Mouse (Mus musculus) stomach, embryonic 14.5 days (tissue): Measurements from ENCODE around the gene Rabgap1l. TPM values are rescaled to one million over a fixed set of nuclear protein-coding genes. Genes with fewer than 3 reads are reported as not detected.

ENCODE experiments used
- ATAC-seq: fragments of 200-750 bp; cut with Nextera tagmentation; 2 replicates; pipeline ENCODE4 v1.8.0; 2017; ENCODE audit warnings: low read depth, moderate TSS enrichment; ENCODE audit not compliant: insufficient number of reproducible peaks, insufficient read depth, low FRiP score
- H3K27ac ChIP-seq: fragments of 300-500 bp; sonication (generic); 2 replicates; pipeline ENCODE4 v1.5.1; 2014; ENCODE audit warnings: mild to moderate bottlenecking, low read length, moderate library complexity, mixed read lengths
- H3K27me3 ChIP-seq: fragments of 300-500 bp; sonication (generic); 2 replicates; pipeline ENCODE4 v1.6.1; 2014; ENCODE audit warnings: low read length, control low read depth, mixed read lengths; ENCODE audit not compliant: control insufficient read depth, insufficient read depth
- H3K36me3 ChIP-seq: fragments of 300-500 bp; sonication (generic); 2 replicates; pipeline ENCODE4 v1.6.1; 2014; ENCODE audit warnings: mild to moderate bottlenecking, control low read depth, low read length, moderate library complexity, mixed read lengths; ENCODE audit not compliant: control insufficient read depth, insufficient read depth
- H3K4me1 ChIP-seq: fragments of 300-500 bp; sonication (generic); 2 replicates; pipeline ENCODE4 v1.6.1; 2014; ENCODE audit warnings: low read length, control low read depth, mixed read lengths; ENCODE audit not compliant: control insufficient read depth, insufficient read depth
- H3K4me2 ChIP-seq: fragments of 300-500 bp; sonication (generic); replicated peaks from 2 replicates; pipeline ENCODE4 v1.6.1; 2014; ENCODE audit warnings: low read depth, low read length, control low read depth
- H3K4me3 ChIP-seq: fragments of 300-500 bp; sonication (generic); 2 replicates; pipeline ENCODE4 v1.5.1; 2014; ENCODE audit warnings: low read depth, low read length, control low read depth
- H3K9ac ChIP-seq: fragments of 300-500 bp; sonication (generic); replicated peaks from 2 replicates; pipeline ENCODE4 v1.6.1; 2014; ENCODE audit warnings: low read depth, mild to moderate bottlenecking, control low read depth, low read length, moderate library complexity, mixed read lengths
- H3K9me3 ChIP-seq: fragments of 300-500 bp; sonication (generic); 2 replicates; pipeline ENCODE4 v1.6.1; 2016; ENCODE audit warnings: low read depth, low read length, control low read depth; ENCODE audit not compliant: control insufficient read depth
- WGBS: fragments of 180-500 bp; shearing (Covaris S2); extraction: QIAGEN DNeasy Blood & Tissue Kit; methylation state at CpG from one replicate; pipeline ENCODE4 v1.1.7; 2014; 5-methylcytosine and 5-hydroxymethylcytosine counted together
- polyA plus RNA-seq: library from polyadenylated mRNA; unstranded; fragments of >200 nt; fragmentation: Nextera tagmentation; extraction: Ambion mirVana; gene quantifications from 2 replicates; pipeline ENCODE4 v1.2.1, GENCODE M21; 2014

Rabgap1l gene
- polyA plus RNA-seq, 1 experiment from 2014 or later = 26.7 TPM

DNA sequence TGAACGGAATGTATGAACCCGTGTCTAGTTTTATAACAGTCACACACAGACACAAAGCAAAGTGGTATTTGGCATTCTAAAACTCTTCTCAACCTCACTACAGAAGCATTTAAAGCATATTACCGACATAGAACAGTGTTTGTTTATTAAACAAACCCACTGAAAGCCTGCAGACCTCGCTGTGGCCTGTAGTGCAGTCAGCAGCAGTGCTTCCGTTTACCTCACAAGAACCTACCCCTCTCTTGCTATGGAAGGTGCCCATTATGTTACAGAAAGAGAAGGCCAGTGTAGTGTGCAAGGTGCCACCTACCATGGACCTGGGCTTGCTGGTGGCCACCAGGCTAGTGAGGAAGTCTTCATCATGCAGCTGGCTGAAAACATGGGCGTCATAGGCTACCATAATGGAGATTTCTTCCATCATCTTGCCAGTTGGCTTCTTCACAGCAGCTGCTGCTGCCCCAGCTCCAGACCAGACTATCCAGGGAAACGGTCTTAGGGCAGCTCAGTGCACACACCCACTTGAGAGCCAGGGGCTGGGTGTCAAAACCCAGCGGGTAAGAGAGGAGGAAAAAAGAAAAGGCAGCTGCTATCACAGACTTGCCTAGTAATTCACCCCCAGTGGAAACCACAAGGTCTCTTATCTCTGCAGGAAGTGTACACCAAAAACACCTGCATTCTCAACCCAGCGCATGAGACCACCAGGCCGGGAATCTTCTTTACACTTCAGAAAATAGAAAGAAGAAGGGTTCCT, 486.0 kb downstream of the Rabgap1l start:
- ATAC-seq = peak; percentile 44; the same call in 1 of the 2 replicates
- peak overlapping the region; percentile 10 for H3K4me2 ChIP-seq
- H3K27ac ChIP-seq = peak overlapping the region; percentile 62; the same call in 1 of the 2 replicates

DNA sequence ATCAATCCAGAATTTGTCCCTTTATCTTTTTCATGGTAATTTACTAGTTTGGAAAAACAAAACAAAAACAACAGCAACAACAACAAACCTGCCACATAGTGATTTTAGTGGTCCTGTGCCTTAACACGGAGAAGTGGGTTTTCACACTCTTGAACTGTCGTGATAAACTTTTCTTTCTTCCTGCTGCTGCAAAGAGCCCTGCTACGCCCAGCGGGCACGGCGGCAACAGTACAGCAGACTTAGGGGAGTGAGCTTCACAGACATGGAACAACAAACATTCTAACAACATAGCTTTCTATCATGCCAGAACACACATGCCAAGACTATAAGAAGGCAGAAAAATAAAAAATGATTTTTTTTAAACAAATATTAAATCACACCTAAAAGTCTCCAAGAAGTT, 486.7 kb downstream of the Rabgap1l start:
- Histone ChIP-seq H3K9me3 (no peaks in the 10 kb centered on the region), H3K36me3 (no peaks in the 10 kb centered on the region), H3K4me3 (no peak overlapping the region), H3K4me1 (peaks cover 12% of the 10 kb centered on the region), H3K9ac (no peak overlapping the region), H3K4me2 (no peak overlapping the region; the same call in 1 of the 2 replicates), H3K27ac (no peak overlapping the region), H3K27me3 (no peaks in the 10 kb centered on the region)
- 52% methylated on average over 6 of the region's 6 CpGs for WGBS
- no peak for ATAC-seq

More for the DNA sequence above, 486.0 kb downstream of the Rabgap1l start:
- H3K9me3 ChIP-seq = no peaks in the 10 kb centered on the region
- H3K4me1 ChIP-seq = peaks cover 12% of the 10 kb centered on the region
- no peak overlapping the region for H3K9ac ChIP-seq
- no peaks in the 10 kb centered on the region for H3K27me3 ChIP-seq
- WGBS = 36% methylated on average over 10 of the region's 10 CpGs
- no peak overlapping the region for H3K4me3 ChIP-seq
- no peaks in the 10 kb centered on the region for H3K36me3 ChIP-seq

DNA sequence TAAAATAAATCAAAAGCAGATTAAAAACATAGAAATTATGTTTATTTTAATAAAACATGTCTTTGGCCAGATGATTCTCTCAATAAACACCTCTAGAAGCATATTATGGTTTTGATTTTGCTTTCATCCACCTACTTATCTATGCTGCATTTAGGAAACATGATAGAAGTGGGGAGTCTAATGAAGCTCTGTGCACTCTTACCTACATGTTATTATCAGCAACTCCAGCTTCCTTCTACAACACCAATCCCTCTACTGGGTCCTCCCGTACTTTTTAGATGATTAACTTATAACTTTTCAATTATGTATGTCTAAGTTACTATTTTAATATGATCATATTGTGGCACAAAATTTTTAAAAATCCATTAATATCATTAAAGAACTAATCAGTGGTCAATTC, 487.2 kb downstream of the Rabgap1l start:
- H3K4me3 ChIP-seq = no peak overlapping the region
- no peaks in the 10 kb centered on the region for H3K9me3 ChIP-seq
- WGBS = 69% methylated on average over 1 of the region's 1 CpGs
- no peaks in the 10 kb centered on the region for H3K36me3 ChIP-seq
- no peak overlapping the region for H3K4me2 ChIP-seq
- peaks cover 12% of the 10 kb centered on the region for H3K4me1 ChIP-seq
- H3K27me3 ChIP-seq = no peaks in the 10 kb centered on the region
- ATAC-seq = no peak
- no peak overlapping the region for H3K9ac ChIP-seq
- no peak overlapping the region for H3K27ac ChIP-seq

DNA sequence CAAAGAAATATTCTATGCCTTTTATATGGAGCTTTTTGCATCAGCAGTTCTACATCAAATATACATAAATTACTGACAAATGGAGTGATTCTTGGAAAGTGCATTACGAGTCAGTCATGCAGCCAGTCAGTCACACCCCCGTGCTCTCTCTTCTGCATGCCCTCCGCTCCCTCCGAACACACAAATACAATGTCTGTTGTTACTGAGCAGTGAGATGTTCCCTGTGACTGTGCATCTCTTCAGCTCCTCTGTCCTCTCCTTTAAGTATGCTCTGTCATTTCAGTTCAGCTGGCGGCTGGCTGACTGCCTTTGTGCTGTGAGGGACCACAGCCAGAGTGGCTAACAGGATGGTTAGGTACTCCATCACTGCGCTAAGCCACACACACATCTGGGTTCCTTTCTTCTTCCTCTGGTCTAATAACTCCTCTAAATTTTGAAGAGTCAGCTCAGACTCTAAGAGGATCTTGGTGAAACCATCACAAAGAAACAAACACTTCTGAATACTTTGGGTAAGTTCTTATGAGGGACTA, 488.0 kb downstream of the Rabgap1l start:
- ATAC-seq = no peak
- no peak overlapping the region for H3K27ac ChIP-seq
- H3K4me3 ChIP-seq = no peak overlapping the region
- no peaks in the 10 kb centered on the region for H3K9me3 ChIP-seq
- 85% methylated on average over 6 of the region's 6 CpGs for WGBS
- no peaks in the 10 kb centered on the region for H3K36me3 ChIP-seq
- peaks cover 10% of the 10 kb centered on the region for H3K4me1 ChIP-seq
- no peak overlapping the region for H3K4me2 ChIP-seq
- no peak overlapping the region for H3K9ac ChIP-seq
- H3K27me3 ChIP-seq = no peaks in the 10 kb centered on the region

DNA sequence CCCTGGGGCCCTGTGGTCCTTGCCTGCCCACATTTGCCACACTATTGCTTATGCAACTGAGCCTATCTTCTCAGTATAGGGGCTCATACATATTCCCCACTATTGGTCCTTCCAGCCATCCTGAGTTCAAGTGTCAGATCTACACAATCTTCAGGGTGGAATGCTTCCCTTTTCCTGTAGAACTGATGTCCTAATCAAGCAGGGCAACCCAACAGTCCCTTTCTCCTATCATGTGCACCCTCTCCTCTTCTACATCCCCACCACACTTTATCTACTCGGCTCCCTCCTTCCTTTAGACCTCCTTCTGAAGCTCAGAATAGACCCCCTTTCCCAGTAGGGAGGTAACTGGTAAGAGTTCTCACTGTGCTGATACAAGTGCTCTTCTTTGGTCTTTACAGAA, 490.7 kb downstream of the Rabgap1l start:
- H3K27me3 ChIP-seq = no peaks in the 10 kb centered on the region
- no peaks in the 10 kb centered on the region for H3K36me3 ChIP-seq
- no peak overlapping the region for H3K4me3 ChIP-seq
- no peak overlapping the region for H3K9ac ChIP-seq
- no peaks in the 10 kb centered on the region for H3K9me3 ChIP-seq
- peaks cover 5% of the 10 kb centered on the region for H3K4me1 ChIP-seq
- no peak overlapping the region for H3K27ac ChIP-seq
- no peak overlapping the region for H3K4me2 ChIP-seq
- no peak for ATAC-seq
- WGBS = 95% methylated on average over 1 of the region's 1 CpGs

DNA sequence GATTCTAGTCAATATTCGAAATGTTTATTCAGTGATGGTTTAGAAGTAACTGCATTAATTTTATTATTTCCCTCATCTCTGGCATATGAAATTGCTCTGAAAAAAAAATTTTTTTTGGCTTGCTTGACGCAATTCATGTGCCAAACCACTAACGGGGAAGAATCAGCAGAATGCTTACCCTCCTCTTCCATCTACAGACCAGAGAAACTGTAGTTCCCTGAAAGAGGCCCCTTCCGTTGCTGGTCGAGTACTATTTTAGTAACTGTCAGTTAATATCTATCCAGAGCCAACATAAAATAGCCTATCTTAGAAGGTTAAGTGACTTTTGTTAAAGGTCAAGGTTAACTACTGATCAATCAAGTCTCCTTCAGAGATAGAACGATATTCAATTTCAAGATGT, 491.9 kb downstream of the Rabgap1l start:
- Histone ChIP-seq H3K4me1 (no peaks in the 10 kb centered on the region), H3K9ac (no peak overlapping the region), H3K36me3 (no peaks in the 10 kb centered on the region), H3K9me3 (no peaks in the 10 kb centered on the region), H3K4me2 (no peak overlapping the region), H3K27ac (no peak overlapping the region), H3K4me3 (no peak overlapping the region), H3K27me3 (no peaks in the 10 kb centered on the region)
- 55% methylated on average over 6 of the region's 6 CpGs for WGBS
- no peak for ATAC-seq

DNA sequence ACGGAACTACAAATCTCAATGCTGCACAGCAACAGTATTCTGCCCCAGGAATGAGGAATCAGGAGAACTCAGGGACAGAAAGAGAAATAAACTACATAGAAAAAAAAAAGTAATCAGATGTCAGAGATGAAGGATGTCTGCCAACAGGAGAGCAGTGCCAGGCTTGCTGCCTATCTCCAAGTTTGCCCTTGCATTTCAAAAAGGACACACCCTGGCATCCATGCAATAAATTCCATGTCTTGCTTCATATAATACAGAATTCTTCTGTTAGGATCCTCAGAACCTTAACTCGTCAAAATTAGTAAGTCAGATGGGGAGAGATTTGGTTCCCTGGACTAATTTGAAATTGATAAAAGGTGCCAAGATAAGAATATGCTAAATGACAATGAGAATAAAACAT, 492.3 kb downstream of the Rabgap1l start:
- H3K9me3 ChIP-seq = no peaks in the 10 kb centered on the region
- H3K36me3 ChIP-seq = no peaks in the 10 kb centered on the region
- 80% methylated on average over 2 of the region's 2 CpGs for WGBS
- H3K9ac ChIP-seq = no peak overlapping the region
- no peak overlapping the region for H3K4me2 ChIP-seq
- H3K4me1 ChIP-seq = no peaks in the 10 kb centered on the region
- H3K27me3 ChIP-seq = no peaks in the 10 kb centered on the region
- no peak overlapping the region for H3K27ac ChIP-seq
- no peak overlapping the region for H3K4me3 ChIP-seq
- ATAC-seq = no peak

DNA sequence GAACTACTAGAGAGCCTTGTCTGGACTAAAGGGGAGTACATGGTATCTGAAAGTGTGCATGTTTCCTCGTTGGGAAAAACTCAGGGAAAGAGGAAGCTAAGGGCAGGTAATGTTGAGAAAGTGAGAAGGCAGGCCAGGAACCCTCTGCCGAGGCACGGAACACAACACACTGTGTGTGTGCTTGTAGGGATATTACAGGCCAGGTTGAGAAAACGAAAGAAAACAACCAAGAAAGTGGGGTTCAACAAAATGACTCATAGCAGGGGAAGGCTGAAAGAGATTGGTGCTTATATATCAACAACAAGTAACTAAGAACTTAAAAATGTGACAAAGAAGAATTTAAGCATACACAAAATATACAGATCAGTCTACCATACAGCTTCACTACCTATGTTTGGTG, 493.0 kb downstream of the Rabgap1l start:
- H3K9me3 ChIP-seq = no peaks in the 10 kb centered on the region
- WGBS = 82% methylated on average over 4 of the region's 4 CpGs
- ATAC-seq = no peak
- H3K4me1 ChIP-seq = no peaks in the 10 kb centered on the region
- H3K9ac ChIP-seq = no peak overlapping the region
- H3K4me2 ChIP-seq = no peak overlapping the region
- no peaks in the 10 kb centered on the region for H3K36me3 ChIP-seq
- H3K4me3 ChIP-seq = no peak overlapping the region
- no peak overlapping the region for H3K27ac ChIP-seq
- no peaks in the 10 kb centered on the region for H3K27me3 ChIP-seq

DNA sequence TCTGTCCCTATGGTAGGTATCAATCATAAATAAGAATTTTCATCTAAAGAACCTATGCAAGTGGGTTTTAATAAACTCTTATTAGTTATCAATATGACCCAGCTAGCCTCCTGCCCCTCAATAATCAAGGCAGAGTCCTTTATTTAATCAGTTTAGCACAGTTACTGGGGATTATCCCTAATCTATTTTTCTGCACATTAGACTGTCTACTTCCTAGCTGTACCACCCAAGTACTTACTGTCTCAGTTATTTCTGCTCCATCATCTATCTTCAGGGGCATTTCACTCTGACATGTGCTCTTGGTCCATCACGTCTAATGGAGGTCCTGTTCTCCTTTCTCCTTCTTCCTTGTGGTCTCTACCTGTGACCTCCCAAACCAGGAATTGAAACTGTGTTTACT, 494.1 kb downstream of the Rabgap1l start:
- Histone ChIP-seq H3K36me3 (no peaks in the 10 kb centered on the region), H3K27me3 (no peaks in the 10 kb centered on the region), H3K9ac (no peak overlapping the region), H3K4me3 (no peak overlapping the region), H3K4me2 (no peak overlapping the region), H3K4me1 (no peaks in the 10 kb centered on the region), H3K9me3 (no peaks in the 10 kb centered on the region), H3K27ac (no peak overlapping the region)
- WGBS = 25% methylated on average over 1 of the region's 1 CpGs
- no peak for ATAC-seq
